Mouse (Mus musculus): ENCODE measurements at regions not wholly inside any gene's neighbourhood (a gene's known extent, or its start where the extent isn't known, plus 50 kb on each side); places are given as distances from the start of the nearest gene placed in this dataset.

DNA sequence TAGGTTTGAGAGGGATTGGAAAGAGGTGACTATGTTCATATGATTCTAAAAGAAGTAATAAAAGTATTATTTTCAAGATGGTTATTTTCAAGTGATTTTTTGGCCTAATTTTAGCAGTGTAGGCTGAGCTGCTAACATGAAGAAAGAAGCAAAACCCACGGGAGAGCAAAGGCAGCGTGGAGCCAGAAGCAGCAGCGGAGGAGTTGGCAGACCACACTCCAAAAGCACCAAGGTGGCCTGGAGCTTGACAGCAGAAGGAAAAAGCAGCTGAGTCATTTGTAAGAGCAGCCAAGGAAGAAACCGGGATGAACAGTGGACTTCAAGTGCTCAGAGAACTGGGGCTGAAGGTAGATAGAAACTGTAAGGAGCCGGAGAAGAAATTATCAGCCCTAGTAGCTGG is 55.9 kb downstream of the Hdgfl1 start:
- Histone ChIP-seq H3K36me3 (no peaks in the 10 kb centered on the region), H3K9ac (no peak overlapping the region), H3K4me3 (no peak overlapping the region), H3K4me2 (no peak overlapping the region), H3K27me3 (no peaks in the 10 kb centered on the region), H3K9me3 (no peaks in the 10 kb centered on the region), H3K4me1 (replicated peaks) (no peaks in the 10 kb centered on the region), H3K27ac (replicated peaks) (no peak overlapping the region)
- 76% methylated on average over 5 of the region's 5 CpGs for WGBS
- ATAC-seq (ENCODE audit: low FRiP score, low read depth) = no peak

DNA sequence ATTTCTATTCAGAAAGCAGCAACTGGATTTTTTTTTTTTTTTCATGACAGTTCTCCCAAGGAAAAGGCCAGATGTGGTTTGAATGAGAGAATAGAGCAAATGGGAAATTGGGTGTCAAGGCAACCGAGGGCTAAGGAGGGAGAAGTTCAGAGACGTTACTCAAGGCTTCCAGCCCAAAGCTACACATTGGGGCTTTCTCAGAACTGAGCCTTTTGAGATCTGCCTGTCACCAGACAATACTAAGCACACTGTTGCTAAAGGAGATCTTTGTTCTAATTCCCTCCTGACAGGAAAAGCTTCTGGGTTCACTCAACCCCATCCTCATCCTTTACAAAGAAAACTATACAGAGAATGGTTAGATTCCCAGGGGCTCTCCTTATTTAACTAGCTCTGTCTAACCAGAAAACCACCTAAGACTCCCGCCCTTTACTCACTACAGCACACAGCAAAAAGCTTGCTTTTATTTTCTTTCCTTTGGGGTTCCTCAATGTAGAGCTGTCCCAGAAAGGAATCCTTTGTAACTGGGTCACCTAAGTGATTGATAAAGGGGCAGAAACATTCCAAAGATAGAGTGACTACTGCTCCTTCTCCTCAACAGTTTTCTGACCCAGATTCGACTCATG is 70.8 kb downstream of the Hdgfl1 start:
- no peaks in the 10 kb centered on the region for H3K9me3 ChIP-seq
- no peak overlapping the region for H3K9ac ChIP-seq
- 0 out of 2 replicates have a peak overlapping the region, but pooled peaks have one; percentile 14 for H3K27ac ChIP-seq (replicated peaks)
- no peak overlapping the region for H3K4me2 ChIP-seq
- no peaks in the 10 kb centered on the region for H3K27me3 ChIP-seq
- no peaks in the 10 kb centered on the region for H3K36me3 ChIP-seq
- peak; percentile 83 for ATAC-seq (ENCODE audit: low FRiP score, low read depth)
- 24% methylated on average over 4 of the region's 4 CpGs for WGBS
- H3K4me3 ChIP-seq = no peak overlapping the region
- no peaks in the 10 kb centered on the region for H3K4me1 ChIP-seq (replicated peaks)

DNA sequence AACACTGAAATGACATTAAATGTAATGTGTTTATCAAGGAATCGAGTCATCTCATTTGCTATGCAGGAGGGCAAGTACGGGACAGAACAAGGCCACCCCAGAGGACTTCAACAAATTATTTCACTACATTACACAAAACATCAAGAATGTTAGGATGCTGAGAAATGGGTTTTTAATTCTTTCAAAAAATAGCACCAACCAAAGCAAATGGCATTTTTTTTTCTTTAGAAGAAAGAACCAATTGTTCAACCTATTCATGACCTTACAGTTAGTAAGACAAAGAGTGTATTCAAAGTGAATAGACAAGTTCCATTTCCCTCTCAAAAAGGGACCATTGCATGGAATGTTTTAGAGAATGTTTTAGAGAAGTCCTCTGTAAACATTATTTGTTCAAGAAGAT is 110.5 kb downstream of the Hdgfl1 start:
- H3K4me1 ChIP-seq (replicated peaks) = 0 out of 2 replicates have a peak, but pooled peaks cover 7% of the 10 kb centered on the region

DNA sequence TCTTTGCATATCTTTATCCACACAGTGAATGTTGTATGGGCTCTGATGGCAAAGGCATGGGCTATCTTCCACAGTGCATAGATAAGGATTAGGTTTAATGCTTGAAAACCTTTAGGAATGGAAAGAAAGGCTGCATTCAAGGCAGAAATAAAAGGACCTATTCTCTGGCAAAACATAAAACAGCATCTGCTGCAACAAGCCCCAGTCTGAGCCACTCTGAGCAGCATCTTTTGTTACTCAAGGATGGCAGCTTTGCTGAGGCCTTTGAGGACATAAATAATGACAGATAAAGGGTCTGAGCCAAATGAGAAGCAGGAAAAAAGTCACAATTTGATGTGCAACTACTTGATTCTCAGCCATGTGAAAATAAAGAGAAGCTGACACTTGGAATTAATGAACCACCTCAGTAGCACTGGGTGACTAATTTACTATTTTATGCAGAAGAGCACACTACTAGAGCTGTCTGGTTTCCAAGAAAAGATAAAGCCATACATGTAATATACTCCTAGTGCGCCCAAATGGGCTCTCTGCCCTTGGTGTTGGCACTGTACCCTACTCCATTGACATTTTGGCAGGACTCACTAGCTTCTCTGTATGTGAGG is 112.9 kb downstream of the Hdgfl1 start:
- Histone ChIP-seq H3K36me3 (no peaks in the 10 kb centered on the region), H3K4me1 (replicated peaks) (0 out of 2 replicates have a peak, but pooled peaks cover 7% of the 10 kb centered on the region), H3K27ac (replicated peaks) (peak overlapping the region; percentile 63)

More for the DNA sequence above, 110.5 kb downstream of the Hdgfl1 start:
- H3K9ac ChIP-seq = no peak overlapping the region
- no peak for ATAC-seq (ENCODE audit: low FRiP score, low read depth)
- no peaks in the 10 kb centered on the region for H3K36me3 ChIP-seq
- WGBS = 33% methylated on average over 2 of the region's 2 CpGs
- H3K4me2 ChIP-seq = no peak overlapping the region
- H3K9me3 ChIP-seq = no peaks in the 10 kb centered on the region
- H3K27me3 ChIP-seq = no peaks in the 10 kb centered on the region
- no peak overlapping the region for H3K27ac ChIP-seq (replicated peaks)
- no peak overlapping the region for H3K4me3 ChIP-seq

More for the DNA sequence above, 112.9 kb downstream of the Hdgfl1 start:
- Histone ChIP-seq H3K9me3 (no peaks in the 10 kb centered on the region), H3K27me3 (no peaks in the 10 kb centered on the region), H3K4me2 (no peak overlapping the region), H3K4me3 (no peak overlapping the region), H3K9ac (no peak overlapping the region)
- 36% methylated on average over 1 of the region's 1 CpGs for whole genome bisulfite sequencing
- ATAC-seq (ENCODE audit: low FRiP score, low read depth) = peak; percentile 97

All from hindbrain, embryonic 15.5 days (tissue).